Mouse (Mus musculus): ENCODE measurements around the gene Wdr46. TPM values are rescaled to one million over a fixed set of nuclear protein-coding genes. Genes with fewer than 3 reads are reported as not detected.

Gene Wdr46
- polyA plus RNA-seq (2014; fragmentation: Illumina TruSeq; extraction: RNeasy Lipid Tissue Mini Kit (QIAGEN cat#74804); ENCODE audit: low replicate concordance), result 0.26 TPM

DNA sequence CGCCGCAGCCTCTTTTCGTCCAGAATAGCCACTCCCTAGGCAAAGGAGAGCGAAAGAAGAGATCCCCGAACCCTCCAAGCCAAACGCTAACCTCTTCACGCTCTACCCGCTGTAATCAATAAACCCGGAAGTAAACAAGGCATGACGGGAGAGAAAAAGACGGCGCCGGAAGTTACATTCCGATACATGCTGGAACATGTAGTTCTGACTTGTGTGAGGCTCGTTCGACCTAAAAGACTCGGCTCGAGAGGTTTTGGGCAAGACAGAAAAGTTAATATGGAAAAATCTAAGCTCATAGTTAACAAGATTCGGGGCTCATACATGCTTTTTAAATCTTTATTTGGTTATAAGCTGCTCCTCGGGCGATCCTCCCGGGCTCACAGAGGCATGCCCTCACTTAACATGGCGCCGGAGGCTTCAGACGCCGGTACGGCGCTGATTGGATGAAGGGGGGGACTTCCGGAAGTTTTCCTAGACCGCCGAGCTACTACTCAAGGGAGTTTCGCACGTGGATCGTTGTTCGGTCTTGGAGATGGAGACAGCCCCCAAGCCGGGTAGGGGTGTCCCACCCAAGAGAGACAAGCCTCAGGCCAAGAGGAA is at the start of gene Wdr46, which contains the start of gene Pfdn6:
Gene Wdr46 (plus strand): TSS at position 455 of the 600 bp plus-strand sequence.
Gene Pfdn6 (minus strand): TSS at position 138 of the 600 bp plus-strand sequence.

DNA sequence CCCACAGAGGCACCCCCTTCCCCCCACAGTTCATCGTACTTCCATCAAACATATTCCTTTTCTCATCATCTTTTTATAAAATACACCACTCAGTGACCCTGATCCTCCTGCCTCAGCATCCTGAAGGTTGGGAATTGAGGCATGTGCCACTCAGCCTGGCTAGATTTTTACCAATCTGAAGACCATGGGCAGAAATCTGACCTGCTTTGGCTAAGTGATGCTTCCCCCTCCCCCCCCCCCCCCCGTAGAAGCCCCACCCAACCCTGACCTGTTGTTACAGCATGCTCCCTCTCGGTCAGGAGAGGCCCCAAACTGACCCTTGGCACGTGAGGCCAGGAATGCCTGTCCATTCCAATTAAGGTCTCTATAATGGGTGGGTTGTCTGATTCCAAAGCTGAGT is 35.6 kb upstream of the Wdr46 start, which contains the start of gene Platr17:
Gene Platr17 (plus strand): TSS at position 301 of the 400 bp plus-strand sequence.

DNA sequence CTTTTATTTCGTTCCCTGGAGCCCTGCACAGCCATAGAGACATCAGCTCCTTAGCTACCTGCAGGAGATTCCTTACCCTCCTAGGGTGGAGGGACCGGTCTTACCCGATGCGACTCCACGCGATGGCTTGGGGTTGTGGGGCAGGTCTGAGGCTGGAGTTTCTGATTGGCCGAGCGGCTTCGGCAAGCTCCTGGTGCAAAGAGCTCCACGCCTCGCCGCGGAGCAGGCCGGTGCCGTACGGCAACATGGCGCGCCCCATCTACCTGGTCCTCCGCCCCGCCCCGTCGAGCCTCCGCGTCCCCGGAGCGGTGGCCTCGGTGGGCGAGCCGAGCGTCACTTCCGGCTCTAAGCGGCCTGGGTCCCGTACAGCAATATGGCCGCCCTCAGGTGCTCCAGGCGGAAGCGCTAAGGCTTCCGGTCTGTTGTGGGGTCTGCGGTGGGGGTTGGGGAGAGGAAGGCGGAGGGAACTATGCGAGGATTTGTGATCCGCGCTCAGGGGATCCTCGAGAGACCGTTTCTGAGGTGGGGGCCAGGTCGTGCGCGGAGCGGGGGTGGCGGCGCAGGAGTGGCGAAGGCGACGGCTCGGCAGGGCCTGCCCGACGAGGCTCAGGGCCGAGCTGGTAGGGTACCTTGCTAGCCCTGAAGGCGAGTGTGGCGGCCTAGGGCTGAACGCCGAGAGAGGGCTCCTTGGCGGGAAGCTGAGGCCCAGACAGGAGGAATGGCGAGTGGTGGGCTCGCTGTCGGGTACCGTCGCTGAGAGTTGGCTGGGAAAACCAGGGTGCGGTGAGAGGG is 31.2 kb upstream of the Wdr46 start, which contains the start of gene Daxx:
Gene Daxx (plus strand): TSS at position 338 of the 792 bp plus-strand sequence.

DNA sequence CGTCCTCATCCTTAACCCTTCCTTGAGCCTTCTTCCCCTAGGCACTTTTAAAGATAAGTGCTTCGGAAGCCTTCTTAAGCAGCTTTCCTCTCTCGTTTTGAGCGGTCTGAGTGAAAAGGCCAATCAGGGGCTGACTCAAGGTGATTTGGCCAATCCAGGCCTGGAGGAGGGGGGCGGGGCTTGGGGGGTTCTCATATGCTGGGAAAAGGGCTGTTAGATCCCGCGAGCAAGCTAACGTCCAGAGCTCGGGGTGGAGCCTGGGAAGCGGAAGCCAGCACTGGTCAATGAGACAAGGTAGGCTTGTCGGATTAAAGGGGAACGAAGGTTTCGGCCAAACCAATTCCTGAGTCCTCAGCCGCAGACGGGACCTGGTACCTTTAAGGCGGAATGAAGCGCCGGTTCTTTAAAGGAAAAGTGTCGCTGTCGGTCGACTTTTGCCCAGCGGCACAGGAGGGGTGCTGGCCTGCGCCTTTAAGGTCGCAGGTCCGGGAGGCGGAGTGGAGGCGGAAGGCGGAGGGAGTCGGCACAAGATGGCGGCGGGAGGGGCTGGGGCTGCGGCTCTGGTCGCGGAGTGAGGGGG is 24.7 kb upstream of the Wdr46 start, which contains the start of the genes Tapbp and Zbtb22:
Gene Tapbp (plus strand): TSS at position 229 of the 580 bp plus-strand sequence.
Gene Zbtb22 (plus strand): TSS at position 234 of the 580 bp plus-strand sequence.

DNA sequence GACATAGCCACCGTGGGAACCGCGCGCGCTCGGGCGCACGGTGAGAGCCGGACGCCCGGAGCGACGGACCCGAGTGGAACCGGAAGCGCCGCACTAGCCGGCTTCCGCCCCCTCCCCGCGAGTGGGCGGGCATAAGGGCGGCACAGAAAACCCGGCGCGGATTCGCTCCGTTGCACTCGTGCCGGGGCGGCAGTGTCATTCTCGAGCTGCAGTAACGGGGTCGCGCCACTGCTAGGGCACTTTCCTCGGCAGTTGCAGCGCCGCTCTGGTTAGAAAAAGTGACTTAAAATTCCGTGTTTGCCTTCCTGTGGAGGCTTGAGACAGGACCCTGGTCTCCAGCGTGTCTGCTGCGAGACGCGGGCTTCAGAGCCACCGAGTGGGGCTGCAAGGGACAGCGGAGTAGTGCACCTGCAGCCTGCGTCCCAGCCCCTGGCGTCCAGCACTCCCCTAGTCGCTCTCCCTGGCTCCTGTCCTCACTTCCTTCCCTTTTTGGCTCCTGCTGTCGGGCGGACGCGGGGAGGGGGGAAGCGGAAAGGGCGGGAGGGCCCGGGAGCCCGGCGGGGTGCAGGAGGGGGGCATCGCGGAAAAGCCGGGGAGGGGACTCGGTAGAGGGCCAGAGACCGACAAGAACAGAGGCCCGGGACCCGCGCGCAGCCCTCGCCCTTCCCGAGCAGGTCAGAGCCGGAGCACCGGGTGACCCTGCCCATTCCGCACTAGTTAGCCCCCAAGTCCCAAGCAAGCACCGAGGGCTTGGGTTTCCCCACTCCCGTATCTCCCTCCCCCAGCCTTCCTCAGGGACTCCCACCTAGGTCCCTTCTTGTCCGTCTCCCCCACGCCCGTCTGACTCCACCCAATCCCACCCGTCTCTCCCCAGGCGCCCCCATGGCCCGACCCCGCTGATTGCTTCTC is 10.8 kb upstream of the Wdr46 start, which contains the start of gene Rgl2:
Gene Rgl2 (plus strand): TSS at position 173 of the 909 bp plus-strand sequence.

DNA sequence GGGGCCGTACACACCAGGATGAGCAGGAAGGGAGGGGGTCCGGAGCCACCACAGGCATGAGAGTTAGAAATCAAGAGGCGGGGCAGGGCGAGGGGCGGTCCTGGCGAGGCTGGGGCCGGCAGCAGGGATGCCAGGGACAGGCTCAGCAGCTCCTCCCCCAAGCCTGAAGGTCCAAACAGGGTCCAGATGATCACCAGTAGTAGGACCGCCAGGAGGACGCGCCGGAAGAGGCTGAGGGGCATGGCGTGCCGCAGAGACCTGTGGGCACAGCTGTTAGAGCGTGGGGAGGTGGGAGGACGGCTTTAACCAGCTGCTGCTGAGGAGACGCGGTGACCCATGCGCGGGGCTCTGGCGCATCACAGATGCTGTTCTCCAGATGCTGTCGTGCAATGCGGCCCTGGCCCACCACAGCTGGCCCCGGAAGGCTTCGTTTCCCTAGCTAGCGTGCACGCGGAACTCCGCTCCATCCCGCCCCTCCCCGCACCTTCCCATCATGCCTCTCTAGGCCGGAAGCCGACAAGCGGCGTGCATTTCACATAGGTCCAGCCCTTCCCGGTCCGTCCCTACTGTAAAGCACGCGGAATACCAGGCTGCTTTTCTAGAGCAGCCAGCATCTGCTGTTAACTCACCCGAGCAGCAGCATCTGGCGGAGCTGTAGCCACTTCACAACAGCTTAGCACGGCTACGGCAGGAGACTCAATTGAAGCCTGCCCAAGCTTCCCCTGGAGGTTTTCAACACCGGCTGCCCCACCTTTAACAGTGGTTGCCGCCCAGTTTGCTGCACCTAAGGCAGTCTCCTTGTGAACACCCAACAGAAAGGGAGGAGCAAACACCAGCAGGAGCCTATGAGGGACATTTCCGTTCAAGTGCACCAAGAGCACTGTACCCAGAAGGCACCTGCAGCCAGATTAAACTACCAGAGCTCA is 10.8 kb downstream of the Wdr46 start, which contains the start of gene B3galt4:
Gene B3galt4 (minus strand): TSS at position 468 of the 926 bp plus-strand sequence.

DNA sequence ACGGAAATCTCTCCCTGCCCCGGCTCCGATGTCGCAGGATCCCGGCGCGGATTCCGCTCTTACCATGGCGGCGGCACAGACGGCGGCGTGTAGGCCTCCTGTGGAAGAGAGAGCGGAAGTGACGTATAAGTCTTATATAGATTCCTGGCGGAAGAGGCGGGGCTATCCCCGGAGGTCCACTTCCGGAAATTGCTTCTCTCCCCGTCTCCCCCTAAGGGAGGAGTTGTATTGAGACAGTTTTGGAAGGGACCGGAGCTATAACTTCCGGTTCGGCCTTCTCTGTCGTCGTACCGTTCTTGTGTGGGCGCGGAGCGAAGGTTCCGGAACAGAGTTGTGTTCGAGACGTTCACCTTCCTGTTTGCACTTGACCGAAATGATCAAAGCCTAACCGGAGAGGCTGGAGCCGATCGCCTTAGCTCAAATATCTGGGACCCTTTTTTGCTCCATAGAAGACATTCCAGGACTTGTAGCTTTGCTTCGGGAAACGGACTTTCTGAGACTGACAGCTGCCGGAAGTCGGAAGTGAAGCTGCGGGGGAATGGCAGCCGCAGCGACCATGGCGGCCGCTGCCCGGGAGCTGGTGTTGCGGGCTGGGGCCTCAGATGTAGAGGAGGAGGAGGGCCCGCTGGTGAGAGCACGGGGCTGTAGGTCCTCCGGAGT is 15.2 kb downstream of the Wdr46 start, which contains the start of the genes Vps52 and Rps18:
Gene Vps52 (plus strand): TSS at position 258 of the 660 bp plus-strand sequence.
Gene Rps18 (minus strand): TSS at position 447 of the 660 bp plus-strand sequence.

Other genes with a start within 250 kb of the Wdr46 start
- 10.5 TPM for gene March2, start 222.0 kb upstream of the Wdr46 start, polyA plus RNA-seq (2014; fragmentation: Illumina TruSeq; extraction: RNeasy Lipid Tissue Mini Kit (QIAGEN cat#74804); ENCODE audit: low replicate concordance)
- gene Rab11b, start 180.1 kb upstream of the Wdr46 start, polyA plus RNA-seq (2014; fragmentation: Illumina TruSeq; extraction: RNeasy Lipid Tissue Mini Kit (QIAGEN cat#74804); ENCODE audit: low replicate concordance), result 16.2 TPM
- gene Angptl4, start 158.8 kb upstream of the Wdr46 start, polyA plus RNA-seq (2014; fragmentation: Illumina TruSeq; extraction: RNeasy Lipid Tissue Mini Kit (QIAGEN cat#74804); ENCODE audit: low replicate concordance), result 0.67 TPM
- 3.9 TPM for gene Kank3, start 130.1 kb upstream of the Wdr46 start, polyA plus RNA-seq (2014; fragmentation: Illumina TruSeq; extraction: RNeasy Lipid Tissue Mini Kit (QIAGEN cat#74804); ENCODE audit: low replicate concordance)
- gene Rps28, start 116.1 kb upstream of the Wdr46 start, polyA plus RNA-seq (2014; fragmentation: Illumina TruSeq; extraction: RNeasy Lipid Tissue Mini Kit (QIAGEN cat#74804); ENCODE audit: low replicate concordance), result 30.6 TPM
- gene Ndufa7, start 116.1 kb upstream of the Wdr46 start, polyA plus RNA-seq (2014; fragmentation: Illumina TruSeq; extraction: RNeasy Lipid Tissue Mini Kit (QIAGEN cat#74804); ENCODE audit: low replicate concordance), result 20.8 TPM
- 0.85 TPM for gene Cd320, start 97.6 kb upstream of the Wdr46 start, polyA plus RNA-seq (2014; fragmentation: Illumina TruSeq; extraction: RNeasy Lipid Tissue Mini Kit (QIAGEN cat#74804); ENCODE audit: low replicate concordance)
- gene Gm7029, start 66.8 kb upstream of the Wdr46 start, polyA plus RNA-seq (2014; fragmentation: Illumina TruSeq; extraction: RNeasy Lipid Tissue Mini Kit (QIAGEN cat#74804); ENCODE audit: low replicate concordance), result not detected
- gene Kifc1, start 50.0 kb upstream of the Wdr46 start, polyA plus RNA-seq (2014; fragmentation: Illumina TruSeq; extraction: RNeasy Lipid Tissue Mini Kit (QIAGEN cat#74804); ENCODE audit: low replicate concordance), result 2.4 TPM
- gene Platr17, start 35.5 kb upstream of the Wdr46 start, polyA plus RNA-seq (2014; fragmentation: Illumina TruSeq; extraction: RNeasy Lipid Tissue Mini Kit (QIAGEN cat#74804); ENCODE audit: low replicate concordance), result not detected
- 2.6 TPM for gene Daxx, start 31.2 kb upstream of the Wdr46 start, polyA plus RNA-seq (2014; fragmentation: Illumina TruSeq; extraction: RNeasy Lipid Tissue Mini Kit (QIAGEN cat#74804); ENCODE audit: low replicate concordance)
- 57.9 TPM for gene Tapbp, start 24.8 kb upstream of the Wdr46 start, polyA plus RNA-seq (2014; fragmentation: Illumina TruSeq; extraction: RNeasy Lipid Tissue Mini Kit (QIAGEN cat#74804); ENCODE audit: low replicate concordance)
- 0.78 TPM for gene Zbtb22, start 24.8 kb upstream of the Wdr46 start, polyA plus RNA-seq (2014; fragmentation: Illumina TruSeq; extraction: RNeasy Lipid Tissue Mini Kit (QIAGEN cat#74804); ENCODE audit: low replicate concordance)
- gene Rgl2, start 11.1 kb upstream of the Wdr46 start, polyA plus RNA-seq (2014; fragmentation: Illumina TruSeq; extraction: RNeasy Lipid Tissue Mini Kit (QIAGEN cat#74804); ENCODE audit: low replicate concordance), result 2.2 TPM
- gene Pfdn6, start 317 bp upstream of the Wdr46 start, polyA plus RNA-seq (2014; fragmentation: Illumina TruSeq; extraction: RNeasy Lipid Tissue Mini Kit (QIAGEN cat#74804); ENCODE audit: low replicate concordance), result 6.7 TPM
- not detected for gene B3galt4, start 10.8 kb downstream of the Wdr46 start, polyA plus RNA-seq (2014; fragmentation: Illumina TruSeq; extraction: RNeasy Lipid Tissue Mini Kit (QIAGEN cat#74804); ENCODE audit: low replicate concordance)
- gene Vps52, start 15.2 kb downstream of the Wdr46 start, polyA plus RNA-seq (2014; fragmentation: Illumina TruSeq; extraction: RNeasy Lipid Tissue Mini Kit (QIAGEN cat#74804); ENCODE audit: low replicate concordance), result 2.0 TPM
- gene Rps18, start 15.3 kb downstream of the Wdr46 start, polyA plus RNA-seq (2014; fragmentation: Illumina TruSeq; extraction: RNeasy Lipid Tissue Mini Kit (QIAGEN cat#74804); ENCODE audit: low replicate concordance), result 6.8 TPM
- gene H2-K1, start 59.7 kb downstream of the Wdr46 start, polyA plus RNA-seq (2014; fragmentation: Illumina TruSeq; extraction: RNeasy Lipid Tissue Mini Kit (QIAGEN cat#74804); ENCODE audit: low replicate concordance), result 431 TPM
- 0.74 TPM for gene Ring1, start 84.0 kb downstream of the Wdr46 start, polyA plus RNA-seq (2014; fragmentation: Illumina TruSeq; extraction: RNeasy Lipid Tissue Mini Kit (QIAGEN cat#74804); ENCODE audit: low replicate concordance)
- gene H2-Ke6, start 87.4 kb downstream of the Wdr46 start, polyA plus RNA-seq (2014; fragmentation: Illumina TruSeq; extraction: RNeasy Lipid Tissue Mini Kit (QIAGEN cat#74804); ENCODE audit: low replicate concordance), result not detected
- gene Slc39a7, start 91.0 kb downstream of the Wdr46 start, polyA plus RNA-seq (2014; fragmentation: Illumina TruSeq; extraction: RNeasy Lipid Tissue Mini Kit (QIAGEN cat#74804); ENCODE audit: low replicate concordance), result 0.48 TPM
- gene Rxrb, start 91.2 kb downstream of the Wdr46 start, polyA plus RNA-seq (2014; fragmentation: Illumina TruSeq; extraction: RNeasy Lipid Tissue Mini Kit (QIAGEN cat#74804); ENCODE audit: low replicate concordance), result 0.22 TPM
- gene Col11a2, start 98.8 kb downstream of the Wdr46 start, polyA plus RNA-seq (2014; fragmentation: Illumina TruSeq; extraction: RNeasy Lipid Tissue Mini Kit (QIAGEN cat#74804); ENCODE audit: low replicate concordance), result not detected
- gene H2-Oa, start 151.7 kb downstream of the Wdr46 start, polyA plus RNA-seq (2014; fragmentation: Illumina TruSeq; extraction: RNeasy Lipid Tissue Mini Kit (QIAGEN cat#74804); ENCODE audit: low replicate concordance), result not detected
- gene H2-DMa, start 178.9 kb downstream of the Wdr46 start, polyA plus RNA-seq (2014; fragmentation: Illumina TruSeq; extraction: RNeasy Lipid Tissue Mini Kit (QIAGEN cat#74804); ENCODE audit: low replicate concordance), result 1.6 TPM
- gene Brd2, start 182.0 kb downstream of the Wdr46 start, polyA plus RNA-seq (2014; fragmentation: Illumina TruSeq; extraction: RNeasy Lipid Tissue Mini Kit (QIAGEN cat#74804); ENCODE audit: low replicate concordance), result 197 TPM
- gene H2-DMb2, start 202.6 kb downstream of the Wdr46 start, polyA plus RNA-seq (2014; fragmentation: Illumina TruSeq; extraction: RNeasy Lipid Tissue Mini Kit (QIAGEN cat#74804); ENCODE audit: low replicate concordance), result 1.5 TPM
- gene H2-DMb1, start 212.4 kb downstream of the Wdr46 start, polyA plus RNA-seq (2014; fragmentation: Illumina TruSeq; extraction: RNeasy Lipid Tissue Mini Kit (QIAGEN cat#74804); ENCODE audit: low replicate concordance), result 12.1 TPM
- 5.6 TPM for gene Tap1, start 246.9 kb downstream of the Wdr46 start, polyA plus RNA-seq (2014; fragmentation: Illumina TruSeq; extraction: RNeasy Lipid Tissue Mini Kit (QIAGEN cat#74804); ENCODE audit: low replicate concordance)
- gene Psmb9, start 247.1 kb downstream of the Wdr46 start, polyA plus RNA-seq (2014; fragmentation: Illumina TruSeq; extraction: RNeasy Lipid Tissue Mini Kit (QIAGEN cat#74804); ENCODE audit: low replicate concordance), result 5.8 TPM